Mouse (Mus musculus) heart, adult 2 months (tissue): Measurements from ENCODE around the gene Snx27.

Experiments used
- CTCF ChIP-seq: fragments of 200-600 bp; IDR thresholded peaks from 2 replicates; pipeline ENCODE4 v1.8.1; 2022; ENCODE audit warnings: antibody characterized with exemption, mild to moderate bottlenecking, moderate library complexity
- EP300 ChIP-seq: fragments of 200-500 bp; IDR thresholded peaks from 2 replicates; pipeline ENCODE4 v1.6.1; 2011; ENCODE audit warnings: low read depth, low read length, control low read depth; ENCODE audit not compliant: insufficient read depth
- POLR2A ChIP-seq: fragments of 200-500 bp; IDR thresholded peaks from 2 replicates; pipeline ENCODE4 v1.6.1; 2011; ENCODE audit warnings: mild to moderate bottlenecking, low read depth, low read length, control low read depth; ENCODE audit not compliant: insufficient read depth

DNA sequence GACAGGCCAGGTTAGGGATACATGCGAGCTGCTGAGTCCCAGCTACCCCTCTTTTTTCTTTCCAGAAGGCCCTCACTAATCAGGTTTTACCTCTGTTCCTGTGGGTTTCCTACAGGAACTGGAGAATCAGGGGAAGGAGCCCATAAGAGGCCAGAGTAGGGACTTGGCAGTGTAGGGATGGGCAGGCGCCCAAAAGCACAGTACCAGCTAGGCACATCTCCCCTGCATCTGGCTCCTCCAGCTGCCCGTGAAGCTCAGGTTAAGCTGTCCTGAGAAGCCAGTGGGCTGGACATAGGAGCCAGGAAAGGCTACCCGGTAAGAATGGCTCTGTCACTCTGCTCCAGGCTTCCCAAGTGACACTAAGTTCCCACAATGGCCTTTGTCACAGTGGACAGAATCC, 101.1 kb downstream of the Snx27 start:
- TF ChIP-seq EP300 = no peak
- TF ChIP-seq CTCF = no peak
- no peak for TF ChIP-seq POLR2A
